Mouse (Mus musculus): ENCODE data around the gene Gm9887. TPM values are rescaled to one million over a fixed set of nuclear protein-coding genes. Genes with fewer than 3 reads are reported as not detected.
A peak's percentile ranks its signal among the peaks of the same experiment; 100 is the strongest.

Gm9887 gene
- 0.33 and 0.61 TPM in 2 replicates for polyA plus RNA-seq (2012; rRNA removed)

DNA sequence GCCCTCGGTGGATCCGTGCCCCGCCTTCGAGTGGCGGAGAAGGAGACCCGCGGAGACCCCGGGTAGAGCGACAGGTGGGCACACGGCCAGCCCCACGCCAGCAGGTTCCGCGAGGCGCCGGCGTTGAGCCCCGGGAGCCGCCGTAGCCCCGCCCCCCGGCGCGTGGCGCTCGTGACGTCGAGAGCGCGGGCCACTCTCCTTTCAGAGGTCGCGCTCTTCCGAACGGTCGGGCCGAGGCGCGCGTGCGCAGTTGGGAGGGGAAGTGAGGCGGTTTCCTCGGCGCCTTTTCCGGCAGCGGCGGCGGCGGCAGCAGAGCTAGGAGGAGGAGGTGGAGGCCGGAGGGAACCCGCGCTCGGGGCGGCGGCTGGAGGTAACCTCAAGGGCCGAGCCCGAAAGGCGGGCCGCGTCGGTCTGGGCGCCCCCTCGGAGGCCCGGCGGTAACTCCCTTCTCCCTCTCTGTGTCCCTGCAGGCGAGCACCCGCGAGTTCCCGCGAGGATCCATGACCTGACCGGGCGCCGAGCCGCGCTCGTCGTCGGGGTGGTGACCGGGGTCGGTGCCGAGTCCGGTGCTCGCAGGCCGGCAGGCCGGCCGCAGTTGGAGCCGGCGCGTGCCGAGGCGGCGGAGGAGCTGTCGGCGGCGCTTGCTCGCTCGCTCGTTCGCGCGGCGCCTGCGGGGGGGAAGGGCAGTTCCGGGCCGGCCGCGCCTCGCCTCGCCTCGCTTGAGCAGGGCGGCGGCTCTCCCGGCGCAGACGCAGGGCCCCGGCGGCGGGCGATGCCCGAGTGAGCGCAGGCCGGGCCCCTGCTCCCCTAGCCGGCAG, at the start of gene Gm9887, which contains the start of gene Arf6:
Gm9887 (minus strand) TSS at position 605 of the 818 bp plus-strand sequence.
Arf6 (plus strand) TSS at position 297 of the 818 bp plus-strand sequence.
- TF ChIP-seq CTCF (IDR thresholded peaks at IDR 0.05; ENCODE audit: borderline replicate concordance, insufficient read depth, low read depth, low read length), result no peak
- TF ChIP-seq POLR2A (IDR thresholded peaks at IDR 0.05; ENCODE audit: borderline replicate concordance, insufficient read depth, low read length), result peak; percentile 53; the same call in 1 of the 2 replicates
- WGBS, result under 1% methylated on average over 121 of the region's 121 CpGs
- Histone ChIP-seq H3K27ac (ENCODE audit: insufficient read depth, low read length) (peak within 1 kb of the TSS; percentile 81), H3K4me1 (ENCODE audit: control insufficient read depth, insufficient read depth, low read length) (no peaks in the 10 kb centered on the region; the same call in 1 of the 2 replicates), H3K4me3 (replicated peaks; ENCODE audit: insufficient read depth, low read depth, low read length) (peak within 1 kb of the TSS; percentile 83), H3K27me3 (ENCODE audit: control insufficient read depth, insufficient read depth, low read length) (no peaks in the 10 kb centered on the region)
- DNase-seq, result peak; percentile 98 to 99

DNA sequence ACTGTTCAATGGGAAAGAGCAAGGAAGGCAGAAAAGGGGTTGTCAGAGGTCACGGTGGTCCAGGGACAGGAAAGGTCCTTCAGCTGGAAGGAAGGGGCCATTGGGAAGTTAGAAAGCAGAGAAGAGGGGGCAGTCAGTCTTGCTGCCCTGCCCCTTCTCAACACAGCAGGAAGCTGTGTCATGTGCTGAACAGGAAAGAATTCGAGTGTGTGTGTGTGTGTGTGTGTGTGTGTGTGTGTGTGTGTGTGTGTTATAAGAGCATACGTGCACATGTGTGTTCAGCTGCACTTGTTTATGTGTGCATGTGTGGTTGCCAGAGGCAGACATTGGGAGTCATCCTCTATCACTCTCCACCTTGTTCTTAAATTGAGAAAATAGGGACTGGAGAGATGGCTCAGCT, 48.5 kb upstream of the Gm9887 start:
- 87% methylated on average over 3 of the region's 3 CpGs for WGBS
- Histone ChIP-seq H3K27me3 (ENCODE audit: control insufficient read depth, insufficient read depth, low read length) (no peaks in the 10 kb centered on the region), H3K27ac (ENCODE audit: insufficient read depth, low read length) (no peak overlapping the region), H3K4me3 (replicated peaks; ENCODE audit: insufficient read depth, low read depth, low read length) (no peak overlapping the region), H3K4me1 (ENCODE audit: control insufficient read depth, insufficient read depth, low read length) (peaks cover 14% of the 10 kb centered on the region; the same call in 1 of the 2 replicates)
- no peak for DNase-seq
- TF ChIP-seq CTCF (IDR thresholded peaks at IDR 0.05; ENCODE audit: borderline replicate concordance, insufficient read depth, low read depth, low read length) (no peak), POLR2A (IDR thresholded peaks at IDR 0.05; ENCODE audit: borderline replicate concordance, insufficient read depth, low read length) (no peak)

DNA sequence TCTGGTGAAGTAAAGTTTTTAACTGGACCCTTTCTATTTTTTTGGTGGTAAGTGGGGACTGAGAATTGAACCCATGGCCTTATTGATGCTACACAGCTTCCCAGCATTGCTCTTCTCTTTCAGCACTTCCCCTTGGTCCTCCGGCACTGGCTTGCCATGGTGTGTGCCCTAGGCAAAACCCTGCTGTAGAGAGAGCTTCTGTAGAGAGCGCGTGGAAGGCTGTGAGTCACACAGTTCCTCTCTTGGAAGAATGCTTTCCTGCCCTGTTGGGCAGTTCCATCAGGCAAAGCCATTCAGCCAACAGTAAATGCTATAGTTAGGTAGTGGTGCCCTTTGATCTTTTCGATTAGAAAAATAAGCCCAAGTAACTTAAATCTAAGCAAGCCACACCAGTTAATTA, 47.3 kb upstream of the Gm9887 start:
- 86% methylated on average over 4 of the region's 4 CpGs for WGBS
- TF ChIP-seq POLR2A (IDR thresholded peaks at IDR 0.05; ENCODE audit: borderline replicate concordance, insufficient read depth, low read length) (no peak), CTCF (IDR thresholded peaks at IDR 0.05; ENCODE audit: borderline replicate concordance, insufficient read depth, low read depth, low read length) (no peak)

DNA sequence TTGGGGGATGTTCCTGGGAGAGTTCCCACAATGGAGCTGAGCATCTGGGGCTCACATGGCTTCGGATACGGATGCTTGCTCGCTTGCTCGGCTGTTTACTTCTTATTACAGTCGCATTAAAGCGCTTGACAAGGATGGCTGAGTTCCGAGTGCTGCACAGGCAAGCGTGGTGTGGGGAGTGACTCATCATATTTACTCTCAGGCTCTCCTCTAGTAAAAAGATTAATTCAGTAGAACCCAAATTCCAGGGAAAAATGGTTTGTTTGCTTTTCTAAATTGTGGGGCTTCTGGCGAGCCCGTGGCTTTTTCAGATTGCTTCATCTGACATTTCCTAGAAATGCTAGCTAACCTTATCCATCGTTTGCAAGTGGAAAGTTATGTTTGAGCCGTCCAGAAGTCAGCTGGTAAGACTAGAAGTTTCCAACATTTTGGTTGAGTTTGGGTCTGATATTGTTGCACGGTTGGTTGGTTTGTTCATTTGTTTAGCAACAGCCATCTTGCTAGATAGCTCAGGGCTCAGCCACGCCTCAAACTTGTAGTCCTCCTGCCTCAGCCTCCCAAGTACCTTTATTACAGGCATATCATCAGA, 46.9 kb upstream of the Gm9887 start:
- TF ChIP-seq POLR2A (IDR thresholded peaks at IDR 0.05; ENCODE audit: borderline replicate concordance, insufficient read depth, low read length), result no peak
- TF ChIP-seq CTCF (IDR thresholded peaks at IDR 0.05; ENCODE audit: borderline replicate concordance, insufficient read depth, low read depth, low read length), result no peak
- H3K4me3 ChIP-seq (replicated peaks; ENCODE audit: insufficient read depth, low read depth, low read length), result peak overlapping the region; percentile 31
- DNase-seq, result peak; percentile 21 to 44
- no peak overlapping the region for H3K27ac ChIP-seq (ENCODE audit: insufficient read depth, low read length)
- no peaks in the 10 kb centered on the region for H3K27me3 ChIP-seq (ENCODE audit: control insufficient read depth, insufficient read depth, low read length)
- peaks cover 16% of the 10 kb centered on the region for H3K4me1 ChIP-seq (ENCODE audit: control insufficient read depth, insufficient read depth, low read length)
- WGBS, result 63% methylated on average over 14 of the region's 14 CpGs

More for the DNA sequence above, 47.3 kb upstream of the Gm9887 start:
- Histone ChIP-seq H3K4me1 (ENCODE audit: control insufficient read depth, insufficient read depth, low read length) (peaks cover 16% of the 10 kb centered on the region), H3K4me3 (replicated peaks; ENCODE audit: insufficient read depth, low read depth, low read length) (no peak overlapping the region), H3K27me3 (ENCODE audit: control insufficient read depth, insufficient read depth, low read length) (no peaks in the 10 kb centered on the region), H3K27ac (ENCODE audit: insufficient read depth, low read length) (no peak overlapping the region)
- DNase-seq, result no peak

DNA sequence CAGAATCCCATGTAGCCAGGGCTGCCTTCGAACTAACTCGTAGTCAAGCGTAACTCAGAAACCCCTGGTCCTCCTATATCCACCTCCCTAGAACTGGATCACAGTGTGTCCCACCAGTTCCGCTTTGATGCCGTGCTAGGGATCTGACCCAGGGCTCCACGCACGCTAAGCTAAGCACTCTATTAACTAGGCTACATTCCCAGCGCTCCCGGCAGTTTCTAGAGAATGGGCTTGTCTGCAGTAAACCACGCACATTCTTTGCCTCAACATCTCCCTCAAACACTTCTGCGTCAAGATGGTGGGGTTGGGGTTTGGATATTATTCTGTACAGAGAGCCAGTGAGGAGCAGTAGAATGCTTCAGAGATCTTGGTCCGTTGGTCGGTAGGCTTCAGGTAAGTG, 46.3 kb upstream of the Gm9887 start:
- no peak for DNase-seq
- peaks cover 16% of the 10 kb centered on the region for H3K4me1 ChIP-seq (ENCODE audit: control insufficient read depth, insufficient read depth, low read length)
- no peak for TF ChIP-seq POLR2A (IDR thresholded peaks at IDR 0.05; ENCODE audit: borderline replicate concordance, insufficient read depth, low read length)
- TF ChIP-seq CTCF (IDR thresholded peaks at IDR 0.05; ENCODE audit: borderline replicate concordance, insufficient read depth, low read depth, low read length), result no peak
- no peak overlapping the region for H3K27ac ChIP-seq (ENCODE audit: insufficient read depth, low read length)
- WGBS, result 33% methylated on average over 13 of the region's 13 CpGs
- H3K4me3 ChIP-seq (replicated peaks; ENCODE audit: insufficient read depth, low read depth, low read length), result peak overlapping the region; percentile 26
- H3K27me3 ChIP-seq (ENCODE audit: control insufficient read depth, insufficient read depth, low read length), result no peaks in the 10 kb centered on the region

DNA sequence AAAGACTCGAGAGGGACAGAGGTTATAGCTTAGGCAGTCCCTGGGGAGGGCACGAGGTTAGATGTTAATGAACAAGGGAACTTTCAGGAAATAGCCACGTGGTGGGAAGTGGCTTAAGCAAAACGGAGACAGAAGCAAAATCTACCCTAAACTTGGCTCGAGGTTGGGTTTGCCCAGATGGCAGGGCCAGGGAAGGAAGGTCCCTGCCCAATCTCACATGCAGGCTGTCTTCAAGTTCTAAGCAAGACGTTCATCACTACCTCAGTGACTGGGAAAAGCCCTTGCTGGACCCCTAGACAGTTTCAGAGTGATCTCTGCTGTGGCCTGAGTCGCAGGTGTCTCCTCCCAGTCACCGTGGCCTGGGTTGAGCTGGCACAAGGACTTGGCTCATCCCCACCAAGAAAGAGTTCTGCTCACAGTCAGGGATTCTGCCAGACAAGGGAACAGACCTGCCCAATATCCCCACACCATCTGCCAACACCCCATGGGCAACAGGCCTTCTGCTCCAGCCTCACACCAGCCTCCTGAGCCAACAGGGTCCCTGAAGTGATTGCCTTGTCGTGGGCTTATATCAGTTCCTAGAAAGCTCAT, 45.5 kb upstream of the Gm9887 start:
- WGBS, result 9% methylated on average over 9 of the region's 9 CpGs
- peaks cover 16% of the 10 kb centered on the region for H3K4me1 ChIP-seq (ENCODE audit: control insufficient read depth, insufficient read depth, low read length)
- H3K27ac ChIP-seq (ENCODE audit: insufficient read depth, low read length), result no peak overlapping the region
- H3K4me3 ChIP-seq (replicated peaks; ENCODE audit: insufficient read depth, low read depth, low read length), result peak overlapping the region; percentile 26
- no peak for TF ChIP-seq POLR2A (IDR thresholded peaks at IDR 0.05; ENCODE audit: borderline replicate concordance, insufficient read depth, low read length)
- 0 out of 2 replicates have a peak, but pooled peaks have one; percentile 9 for TF ChIP-seq CTCF (IDR thresholded peaks at IDR 0.05; ENCODE audit: borderline replicate concordance, insufficient read depth, low read depth, low read length)
- DNase-seq, result peak; percentile 86 to 93
- no peaks in the 10 kb centered on the region for H3K27me3 ChIP-seq (ENCODE audit: control insufficient read depth, insufficient read depth, low read length)

DNA sequence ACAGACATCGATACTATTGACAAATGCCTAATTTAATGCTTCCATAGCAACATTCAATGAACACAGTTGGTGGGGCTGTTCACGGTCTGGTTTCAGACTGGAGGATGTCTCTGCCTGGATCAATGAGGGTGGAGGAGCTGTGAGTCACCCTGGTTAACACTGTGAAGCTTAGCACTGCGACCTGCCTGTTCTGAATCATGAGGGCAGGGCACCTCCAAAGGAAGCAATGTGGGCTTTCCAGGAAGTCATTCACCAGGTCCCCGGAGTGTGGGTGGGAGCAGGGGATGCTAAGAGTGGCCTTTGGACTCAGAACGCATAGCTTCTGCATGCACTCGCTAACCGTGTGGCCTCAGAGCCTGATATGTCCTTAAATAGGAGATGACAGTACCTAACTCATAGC, 44.5 kb upstream of the Gm9887 start:
- DNase-seq, result no peak
- WGBS, result 75% methylated on average over 7 of the region's 7 CpGs
- no peak for TF ChIP-seq POLR2A (IDR thresholded peaks at IDR 0.05; ENCODE audit: borderline replicate concordance, insufficient read depth, low read length)
- TF ChIP-seq CTCF (IDR thresholded peaks at IDR 0.05; ENCODE audit: borderline replicate concordance, insufficient read depth, low read depth, low read length), result no peak

More for the DNA sequence above, 44.5 kb upstream of the Gm9887 start:
- H3K4me1 ChIP-seq (ENCODE audit: control insufficient read depth, insufficient read depth, low read length), result peaks cover 16% of the 10 kb centered on the region
- H3K27ac ChIP-seq (ENCODE audit: insufficient read depth, low read length), result no peak overlapping the region
- H3K4me3 ChIP-seq (replicated peaks; ENCODE audit: insufficient read depth, low read depth, low read length), result no peak overlapping the region
- H3K27me3 ChIP-seq (ENCODE audit: control insufficient read depth, insufficient read depth, low read length), result no peaks in the 10 kb centered on the region

Data from cerebellum, adult 2 months (tissue).